Mouse (Mus musculus) T-cell, adult 2 months (primary cell): ENCODE results near the gene Ugt1a9.
A peak's percentile ranks its signal among the peaks of the same experiment; 100 is the strongest.
"Not testable (repeated sequence)": the region's sequence is repeated elsewhere in the genome, so short reads cannot be mapped to it uniquely, and the experiment has no call there.

Experiments
- DNase-seq: peaks from one replicate; pipeline ENCODE4 v3.0.0; 2022; ENCODE audit warnings: low spot score

Ugt1a9 gene

GRCm38 (mm10) chr1:88109027-88109557 is 38.5 kb downstream of the Ugt1a9 start:
- not testable (repeated sequence) for DNase-seq

- not testable (repeated sequence) for DNase-seq
Observed at GRCm38 (mm10) chr1:88109604-88110003, 39.0 kb downstream of the Ugt1a9 start.

GRCm38 (mm10) chr1:88112769-88113168 is 42.2 kb downstream of the Ugt1a9 start:
- not testable (repeated sequence) for DNase-seq

GRCm38 (mm10) chr1:88120550-88120949 is 50.0 kb downstream of the Ugt1a9 start:
- DNase-seq, result not testable (repeated sequence)

GRCm38 (mm10) chr1:88121521-88121920 is 50.9 kb downstream of the Ugt1a9 start:
- not testable (repeated sequence) for DNase-seq

- not testable (repeated sequence) for DNase-seq
Observed at GRCm38 (mm10) chr1:88125827-88126360, 55.3 kb downstream of the Ugt1a9 start.

GRCm38 (mm10) chr1:88129091-88129490 is 58.5 kb downstream of the Ugt1a9 start:
- not testable (repeated sequence) for DNase-seq

- not testable (repeated sequence) for DNase-seq
Observed at GRCm38 (mm10) chr1:88130223-88130622, 59.6 kb downstream of the Ugt1a9 start.

GRCm38 (mm10) chr1:88133908-88134456 is 63.4 kb downstream of the Ugt1a9 start:
- DNase-seq, result no peak

GRCm38 (mm10) chr1:88134457-88135011 is 63.9 kb downstream of the Ugt1a9 start, which contains the start of gene Ugt1a6a:
Gene Ugt1a6a (plus strand): TSS chr1:88134809.
- not testable (repeated sequence) for DNase-seq

- DNase-seq, result not testable (repeated sequence)
Observed at GRCm38 (mm10) chr1:88135229-88135904, 64.8 kb downstream of the Ugt1a9 start.

GRCm38 (mm10) chr1:88136646-88137045 is 66.0 kb downstream of the Ugt1a9 start:
- no peak for DNase-seq

- no peak for DNase-seq
Observed at GRCm38 (mm10) chr1:88137264-88137663, 66.7 kb downstream of the Ugt1a9 start.

GRCm38 (mm10) chr1:88138145-88138544 is 67.5 kb downstream of the Ugt1a9 start:
- no peak for DNase-seq

- not testable (repeated sequence) for DNase-seq
Observed at GRCm38 (mm10) chr1:88140492-88140891, 69.9 kb downstream of the Ugt1a9 start.

GRCm38 (mm10) chr1:88143966-88144675 is 73.5 kb downstream of the Ugt1a9 start:
- DNase-seq, result peak; percentile 15

- DNase-seq, result not testable (repeated sequence)
Observed at GRCm38 (mm10) chr1:88145278-88145677, 74.7 kb downstream of the Ugt1a9 start.

- not testable (repeated sequence) for DNase-seq
Observed at GRCm38 (mm10) chr1:88150133-88150532, 79.5 kb downstream of the Ugt1a9 start.

- DNase-seq, result no peak
Observed at GRCm38 (mm10) chr1:88158430-88158829, 87.8 kb downstream of the Ugt1a9 start.

GRCm38 (mm10) chr1:88165711-88166110 is 95.1 kb downstream of the Ugt1a9 start, which contains the start of gene Ugt1a5:
Gene Ugt1a5 (plus strand): TSS chr1:88166012.
- DNase-seq, result no peak

- DNase-seq, result not testable (repeated sequence)
Observed at GRCm38 (mm10) chr1:88172190-88172589, 101.6 kb downstream of the Ugt1a9 start.

GRCm38 (mm10) chr1:88179657-88180056 is 109.1 kb downstream of the Ugt1a9 start:
- no peak for DNase-seq
